Mouse (Mus musculus) hindbrain, embryonic 14.5 days (tissue): ENCODE measurements around the gene Ofcc1. TPM values are rescaled to one million over a fixed set of nuclear protein-coding genes. Genes with fewer than 3 reads are reported as not detected.

Source experiments
- ATAC-seq: fragments of 200-750 bp; cut with Nextera tagmentation; 2 replicates; pipeline ENCODE4 v1.8.0; 2017; ENCODE audit warnings: moderate number of reproducible peaks, mild to moderate bottlenecking, moderate TSS enrichment, moderate library complexity; ENCODE audit not compliant: low FRiP score
- DNase-seq: peaks from one replicate; pipeline ENCODE4 v3.0.0-alpha.2; 2015; ENCODE audit warnings: low spot score
- H3K27ac ChIP-seq: fragments of 300-500 bp; sonication (generic); 2 replicates; pipeline ENCODE4 v1.5.1; 2014; ENCODE audit warnings: mild to moderate bottlenecking, moderate library complexity
- H3K27me3 ChIP-seq: fragments of 300-500 bp; sonication (generic); 2 replicates; pipeline ENCODE4 v1.6.1; 2014; ENCODE audit warnings: mild to moderate bottlenecking, low read length, mixed read lengths; ENCODE audit not compliant: control insufficient read depth, insufficient read depth
- H3K36me3 ChIP-seq: fragments of 300-500 bp; sonication (generic); replicated peaks from 2 replicates; pipeline ENCODE4 v1.6.1; 2014; ENCODE audit not compliant: control insufficient read depth, insufficient read depth
- H3K4me1 ChIP-seq: fragments of 300-500 bp; sonication (generic); replicated peaks from 2 replicates; pipeline ENCODE4 v1.6.1; 2014; ENCODE audit warnings: antibody characterized with exemption, low read length, mixed read lengths; ENCODE audit not compliant: control insufficient read depth, insufficient read depth
- H3K4me2 ChIP-seq: fragments of 300-500 bp; sonication (generic); replicated peaks from 2 replicates; pipeline ENCODE4 v1.6.1; 2014; ENCODE audit warnings: mild to moderate bottlenecking, moderate library complexity
- H3K4me3 ChIP-seq: fragments of 300-500 bp; sonication (generic); replicated peaks from 2 replicates; pipeline ENCODE4 v1.5.1; 2014; ENCODE audit warnings: mild to moderate bottlenecking, low read length
- H3K9ac ChIP-seq: fragments of 300-500 bp; sonication (generic); 2 replicates; pipeline ENCODE4 v1.6.1; 2014
- H3K9me3 ChIP-seq: fragments of 300-500 bp; sonication (generic); 2 replicates; pipeline ENCODE4 v1.6.1; 2016; ENCODE audit warnings: low read length; ENCODE audit not compliant: control insufficient read depth
- WGBS: fragments of 180-500 bp; shearing (Covaris S2); extraction: QIAGEN DNeasy Blood & Tissue Kit; methylation state at CpG from one replicate; pipeline ENCODE4 v1.1.7; 2014; 5-methylcytosine and 5-hydroxymethylcytosine counted together
- polyA plus RNA-seq: library from polyadenylated mRNA; unstranded; fragments of >200 nt; fragmentation: Nextera tagmentation; extraction: Ambion mirVana; gene quantifications from 2 replicates; pipeline ENCODE4 v1.2.1, GENCODE M21; 2014

Gene Ofcc1
- polyA plus RNA-seq, 1 experiment from 2014 or later = not detected

DNA sequence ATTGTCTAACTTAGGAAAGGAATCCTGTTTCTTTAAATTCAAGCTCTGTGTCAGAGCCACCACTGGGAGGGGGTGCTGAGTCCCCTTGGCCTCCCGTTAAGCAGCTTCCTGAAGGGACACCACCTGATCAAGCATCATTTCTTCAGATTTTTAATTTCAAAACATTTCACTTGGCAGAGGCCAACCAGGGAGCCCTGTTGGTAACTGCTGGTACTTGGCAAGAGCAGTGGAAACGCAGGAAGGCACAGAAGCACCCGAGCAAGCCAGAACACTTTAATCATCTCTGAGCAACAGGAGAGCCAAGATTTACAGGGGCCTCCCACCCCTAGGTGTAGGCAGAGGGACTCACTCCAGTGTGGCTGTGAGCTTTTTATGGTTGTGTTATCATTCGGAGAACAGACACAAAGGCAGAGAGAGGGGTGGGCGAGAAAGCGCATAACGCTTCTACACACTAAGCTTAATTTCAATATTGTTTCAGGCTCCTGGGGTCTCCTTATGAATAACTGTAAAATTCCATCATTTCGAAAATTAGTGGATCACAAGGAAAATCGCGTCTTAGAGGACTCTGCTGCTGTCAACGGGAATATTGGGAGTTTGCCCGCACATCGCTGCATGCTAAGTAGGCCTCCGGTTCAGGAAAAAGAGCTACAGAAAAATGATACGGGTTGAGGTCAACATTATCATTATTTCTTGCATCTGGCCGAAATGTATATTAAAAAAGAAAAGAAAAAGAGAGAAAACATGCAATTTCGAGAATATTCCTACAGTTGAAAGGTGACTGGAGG, 324.1 kb downstream of the Ofcc1 start:
- ATAC-seq = no peak

DNA sequence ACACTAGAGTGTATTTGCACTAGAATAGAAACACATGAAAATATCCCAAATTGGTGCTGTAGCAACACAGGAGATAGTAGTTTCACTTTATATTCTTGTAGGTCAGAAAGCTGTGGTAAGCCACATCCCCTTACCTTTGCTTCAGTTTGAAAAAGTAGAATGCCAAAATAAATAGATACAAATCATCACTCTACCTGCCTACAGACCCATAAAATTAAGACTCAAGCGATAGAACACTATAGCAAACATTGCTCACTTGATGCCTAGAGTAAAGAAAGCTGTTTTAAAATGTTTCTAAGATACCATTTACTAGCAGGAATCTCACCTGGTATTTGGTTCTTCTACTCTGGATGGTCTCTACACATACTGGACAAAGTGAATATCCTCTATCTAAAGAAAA, 331.8 kb downstream of the Ofcc1 start:
- H3K36me3 ChIP-seq = no peaks in the 10 kb centered on the region
- no peak overlapping the region for H3K4me2 ChIP-seq
- ATAC-seq (no peak), DNase-seq (no peak)
- H3K27me3 ChIP-seq = no peaks in the 10 kb centered on the region
- no peak overlapping the region for H3K4me3 ChIP-seq
- H3K9ac ChIP-seq = no peak overlapping the region
- 95% methylated on average over 1 of the region's 1 CpGs for WGBS
- no peaks in the 10 kb centered on the region for H3K4me1 ChIP-seq
- peaks cover 6% of the 10 kb centered on the region for H3K9me3 ChIP-seq
- no peak overlapping the region for H3K27ac ChIP-seq

More for the DNA sequence above, 324.1 kb downstream of the Ofcc1 start:
- Histone ChIP-seq H3K27ac (no peak overlapping the region), H3K9ac (no peak overlapping the region), H3K4me2 (no peak overlapping the region), H3K4me1 (no peaks in the 10 kb centered on the region), H3K27me3 (no peaks in the 10 kb centered on the region), H3K9me3 (0 out of 2 replicates have a peak, but pooled peaks cover 6% of the 10 kb centered on the region), H3K36me3 (no peaks in the 10 kb centered on the region), H3K4me3 (no peak overlapping the region)
- DNase-seq = no peak
- 87% methylated on average over 17 of the region's 17 CpGs for WGBS

DNA sequence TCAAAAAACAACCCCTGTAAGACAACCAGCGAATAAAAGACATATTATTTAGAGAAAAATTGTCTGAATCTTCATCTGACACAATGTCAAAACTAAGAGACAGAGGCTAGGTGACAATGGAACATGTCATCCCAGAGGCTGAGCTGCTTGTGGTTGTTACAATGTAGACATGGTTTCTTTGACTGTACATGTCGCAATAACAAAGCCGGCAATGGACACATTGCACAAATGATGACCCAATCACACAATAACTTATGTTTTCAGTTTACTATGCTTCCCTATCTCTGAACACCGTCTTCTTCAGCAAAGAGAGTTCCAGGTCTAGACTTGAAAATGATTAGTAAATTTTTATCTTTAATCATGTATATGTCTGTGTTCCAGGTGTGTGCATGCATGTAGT, 332.4 kb downstream of the Ofcc1 start:
- H3K27me3 ChIP-seq = no peaks in the 10 kb centered on the region
- WGBS = 92% methylated on average over 4 of the region's 4 CpGs
- H3K27ac ChIP-seq = no peak overlapping the region
- no peaks in the 10 kb centered on the region for H3K36me3 ChIP-seq
- no peak overlapping the region for H3K4me3 ChIP-seq
- H3K9me3 ChIP-seq = peaks cover 6% of the 10 kb centered on the region
- ATAC-seq = no peak
- no peak overlapping the region for H3K4me2 ChIP-seq
- no peaks in the 10 kb centered on the region for H3K4me1 ChIP-seq
- DNase-seq = no peak
- no peak overlapping the region for H3K9ac ChIP-seq

DNA sequence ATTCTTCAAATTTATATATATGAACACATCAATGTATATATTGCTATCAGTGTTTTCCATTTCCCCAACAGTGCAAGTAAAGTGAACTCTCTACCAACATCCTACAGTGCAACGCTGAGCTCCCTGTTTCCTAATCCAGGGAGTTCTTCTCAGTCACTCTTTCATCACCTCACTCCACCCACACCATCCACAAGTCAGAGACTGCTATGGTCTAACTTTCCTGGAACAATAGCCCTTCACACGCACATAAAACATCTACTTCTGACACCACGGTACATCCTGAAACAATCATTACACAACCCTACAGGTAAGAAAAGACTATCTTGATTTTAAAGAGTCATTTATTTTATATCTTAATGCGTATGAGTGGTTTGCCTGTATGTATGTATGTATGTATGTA, 335.4 kb downstream of the Ofcc1 start:
- 97% methylated on average over 4 of the region's 4 CpGs for WGBS
- Histone ChIP-seq H3K9ac (no peak overlapping the region), H3K27me3 (no peaks in the 10 kb centered on the region), H3K9me3 (peaks cover 6% of the 10 kb centered on the region), H3K4me1 (no peaks in the 10 kb centered on the region), H3K27ac (no peak overlapping the region), H3K4me3 (no peak overlapping the region), H3K4me2 (no peak overlapping the region), H3K36me3 (no peaks in the 10 kb centered on the region)
- DNase-seq (no peak), ATAC-seq (no peak)

DNA sequence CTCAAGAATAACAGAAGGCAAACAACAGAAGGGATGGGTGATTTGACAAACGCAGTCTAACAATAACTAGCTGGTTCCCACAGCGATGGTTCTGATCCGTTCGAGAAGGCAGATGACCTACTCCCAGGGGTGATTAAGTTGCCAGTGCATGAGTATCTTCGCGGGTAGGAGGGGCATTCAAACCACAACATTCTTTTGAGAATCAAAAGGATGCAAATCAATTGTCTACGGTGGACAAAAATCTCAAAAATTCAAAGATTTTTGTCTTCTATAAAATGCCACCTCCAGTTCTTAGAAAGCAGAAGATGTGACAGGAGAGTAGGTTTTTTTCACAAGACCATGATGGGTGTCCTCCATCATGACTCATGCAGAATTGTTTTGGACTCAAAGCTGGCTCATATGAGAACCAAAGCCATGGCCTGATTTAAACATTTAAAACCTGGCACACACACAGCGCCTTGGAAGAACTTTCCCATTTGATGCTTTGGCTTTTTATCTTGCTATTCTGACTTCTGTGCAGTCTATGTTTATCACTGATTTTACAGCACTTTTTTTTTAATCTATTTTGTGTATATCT, 338.0 kb downstream of the Ofcc1 start:
- H3K9ac ChIP-seq = no peak overlapping the region
- WGBS = 59% methylated on average over 8 of the region's 8 CpGs
- no peaks in the 10 kb centered on the region for H3K27me3 ChIP-seq
- ATAC-seq (no peak), DNase-seq (no peak)
- H3K4me1 ChIP-seq = no peaks in the 10 kb centered on the region
- H3K9me3 ChIP-seq = peaks cover 6% of the 10 kb centered on the region
- no peak overlapping the region for H3K4me3 ChIP-seq
- H3K4me2 ChIP-seq = no peak overlapping the region
- H3K36me3 ChIP-seq = no peaks in the 10 kb centered on the region
- no peak overlapping the region for H3K27ac ChIP-seq

DNA sequence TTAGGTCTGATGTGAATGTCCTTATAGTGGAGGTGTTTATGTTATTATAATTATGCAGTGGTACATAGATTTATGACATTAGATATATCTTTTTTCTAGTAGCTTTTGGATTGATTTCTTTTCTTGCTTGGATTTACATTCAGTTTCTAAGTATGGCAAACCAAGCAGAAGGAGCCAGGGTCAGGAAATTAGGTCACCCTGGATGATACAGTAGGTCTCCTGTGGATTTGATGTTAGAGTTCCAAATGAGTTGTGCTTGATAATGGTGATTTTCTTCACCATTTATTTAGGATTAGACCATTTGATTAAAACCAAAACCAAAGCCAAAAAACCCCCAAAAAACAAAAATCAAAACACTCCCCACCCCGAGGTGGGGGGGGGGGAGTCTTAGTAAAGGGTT, 338.6 kb downstream of the Ofcc1 start:
- H3K4me2 ChIP-seq = no peak overlapping the region
- no peak overlapping the region for H3K9ac ChIP-seq
- no peaks in the 10 kb centered on the region for H3K36me3 ChIP-seq
- ATAC-seq (no peak), DNase-seq (no peak)
- WGBS = 61% methylated on average over 1 of the region's 1 CpGs
- H3K27me3 ChIP-seq = no peaks in the 10 kb centered on the region
- peaks cover 6% of the 10 kb centered on the region for H3K9me3 ChIP-seq
- H3K4me3 ChIP-seq = no peak overlapping the region
- no peak overlapping the region for H3K27ac ChIP-seq
- H3K4me1 ChIP-seq = no peaks in the 10 kb centered on the region

DNA sequence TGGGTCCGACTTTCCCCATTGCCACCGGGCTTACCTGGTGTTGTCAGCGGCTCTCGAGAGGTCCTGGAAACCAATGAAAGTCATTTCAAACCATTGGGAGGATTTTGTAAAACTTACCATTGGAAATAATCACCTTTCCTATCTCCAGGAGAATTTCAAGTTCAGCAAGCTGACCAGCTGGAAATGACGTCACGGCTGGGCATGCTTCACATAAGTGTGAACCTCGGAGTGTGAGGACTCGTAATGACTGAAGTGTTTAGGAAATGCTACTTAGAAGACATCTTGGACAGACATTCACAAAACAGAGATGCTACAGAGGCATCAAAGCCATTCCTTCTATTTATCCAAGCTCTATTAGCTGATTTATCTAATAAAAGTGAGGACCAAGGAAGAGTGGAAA, 361.0 kb downstream of the Ofcc1 start:
- no peak for DNase-seq
- Histone ChIP-seq H3K4me2 (no peak overlapping the region), H3K4me1 (no peaks in the 10 kb centered on the region), H3K9me3 (no peaks in the 10 kb centered on the region), H3K27me3 (no peaks in the 10 kb centered on the region), H3K36me3 (no peaks in the 10 kb centered on the region), H3K4me3 (no peak overlapping the region), H3K9ac (no peak overlapping the region), H3K27ac (no peak overlapping the region)
- WGBS = 85% methylated on average over 8 of the region's 8 CpGs
- no peak for ATAC-seq

DNA sequence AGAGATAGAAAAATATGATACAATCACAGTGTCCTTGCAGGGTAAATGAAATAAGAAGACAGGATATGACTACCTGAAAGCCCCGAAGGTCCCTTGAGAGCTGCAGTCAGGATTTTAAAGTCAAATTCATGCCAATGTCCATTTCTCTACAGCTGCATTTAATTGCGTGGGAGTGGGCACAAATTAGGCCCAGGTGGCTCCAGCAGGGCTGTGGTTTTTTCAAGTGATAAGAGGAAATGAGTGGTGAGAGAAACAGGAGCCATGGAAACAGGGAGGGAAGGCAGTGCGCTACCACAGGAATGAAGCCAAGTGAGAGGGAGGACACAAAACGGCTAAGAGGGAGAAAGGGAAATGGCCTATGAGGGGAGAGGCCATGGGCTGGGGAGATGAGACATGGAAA, 363.3 kb downstream of the Ofcc1 start:
- Histone ChIP-seq H3K4me1 (no peaks in the 10 kb centered on the region), H3K9me3 (no peaks in the 10 kb centered on the region), H3K4me2 (no peak overlapping the region), H3K27me3 (no peaks in the 10 kb centered on the region), H3K9ac (no peak overlapping the region), H3K4me3 (no peak overlapping the region), H3K27ac (no peak overlapping the region), H3K36me3 (no peaks in the 10 kb centered on the region)
- no peak for DNase-seq
- 75% methylated on average over 4 of the region's 4 CpGs for WGBS
- ATAC-seq = no peak

DNA sequence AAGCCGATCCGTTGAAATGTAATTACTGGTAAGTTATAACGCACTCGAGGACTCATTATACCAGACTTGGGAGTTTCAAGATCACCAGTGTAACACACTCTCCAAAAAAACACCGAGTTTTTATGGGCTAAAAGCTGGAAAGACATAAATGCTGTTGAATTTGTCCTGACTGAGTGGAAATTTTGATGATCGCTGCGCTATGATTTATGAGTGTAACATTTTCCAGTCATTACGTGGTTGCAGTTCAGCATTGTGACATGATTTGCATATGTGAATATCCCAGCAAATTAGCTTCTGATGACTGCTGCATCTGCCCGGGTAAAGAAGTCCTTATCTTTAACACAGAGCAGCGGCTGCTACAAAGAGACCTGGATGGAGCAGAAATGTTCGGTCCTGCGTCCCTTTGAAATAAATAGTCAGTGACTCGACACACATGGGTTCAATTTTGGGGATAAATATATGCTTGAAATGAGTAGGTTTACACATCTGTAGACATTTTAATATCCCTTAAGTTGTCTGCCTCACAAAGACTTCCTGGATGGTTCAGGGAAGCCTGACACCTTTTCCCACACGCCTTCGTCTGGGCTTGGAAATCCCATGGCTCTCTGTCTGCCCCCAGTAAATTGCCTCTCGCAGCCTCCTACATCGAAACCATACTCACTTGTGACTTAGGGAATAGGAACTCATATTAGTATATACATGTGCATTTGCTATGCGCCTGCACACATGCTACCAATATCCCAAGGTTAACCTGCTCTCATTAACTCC, 381.8 kb downstream of the Ofcc1 start:
- Histone ChIP-seq H3K36me3 (no peaks in the 10 kb centered on the region), H3K4me1 (0 out of 2 replicates have a peak, but pooled peaks cover 5% of the 10 kb centered on the region), H3K9me3 (no peaks in the 10 kb centered on the region), H3K27ac (no peak overlapping the region), H3K4me2 (peak overlapping the region; percentile 11), H3K4me3 (no peak overlapping the region), H3K27me3 (no peaks in the 10 kb centered on the region), H3K9ac (no peak overlapping the region)
- ATAC-seq = no peak; the same call in 1 of the 2 replicates
- peak; percentile 34 for DNase-seq
- WGBS = 58% methylated on average over 18 of the region's 18 CpGs
